Mouse (Mus musculus): ENCODE measurements at regions not wholly inside any gene's neighbourhood (a gene's known extent, or its start where the extent isn't known, plus 50 kb on each side); places are given as distances from the start of the nearest gene placed in this dataset.

DNA sequence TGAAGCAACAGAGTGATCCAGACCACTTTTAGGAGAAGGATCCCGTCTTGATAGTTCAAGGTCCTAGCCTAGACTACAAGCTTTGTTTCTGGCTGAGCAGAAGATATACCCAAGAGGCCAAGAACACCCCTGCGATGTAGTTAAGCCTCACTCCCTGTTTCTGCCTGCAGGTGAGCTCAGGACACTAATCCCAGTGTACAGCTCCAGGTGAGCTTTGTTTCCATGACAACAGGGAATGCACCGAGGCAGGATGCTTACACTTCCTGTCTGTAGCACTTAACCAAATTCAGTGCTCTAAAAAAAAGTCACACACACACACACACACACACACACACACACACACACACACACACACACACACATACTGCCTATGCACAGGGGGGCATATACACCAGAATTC, 230.7 kb downstream of the Ajap1 start:
- no peaks in the 10 kb centered on the region for H3K27me3 ChIP-seq (replicated peaks; ENCODE audit: control insufficient read depth, insufficient read depth, low read length)
- H3K4me3 ChIP-seq (ENCODE audit: low read depth, low read length): no peak overlapping the region
- H3K27ac ChIP-seq (ENCODE audit: low read depth, low read length): no peak overlapping the region
- WGBS: 67% methylated on average over 3 of the region's 3 CpGs
- H3K4me1 ChIP-seq (ENCODE audit: control insufficient read depth, insufficient read depth, low read length): no peaks in the 10 kb centered on the region
- no peak overlapping the region for H3K4me2 ChIP-seq (ENCODE audit: low read length)
- no peaks in the 10 kb centered on the region for H3K36me3 ChIP-seq (ENCODE audit: control insufficient read depth, insufficient read depth, low read length)
- no peaks in the 10 kb centered on the region for H3K9me3 ChIP-seq (replicated peaks; ENCODE audit: control insufficient read depth, low read length)
- DNase-seq (ENCODE audit: low spot score) (no peak), ATAC-seq (no peak)
- no peak overlapping the region for H3K9ac ChIP-seq (ENCODE audit: low read length)

GRCm38 (mm10) chr4:153251311-153251710, 231.3 kb downstream of the Ajap1 start:
- Histone ChIP-seq H3K9me3 (replicated peaks; ENCODE audit: control insufficient read depth, low read length) (no peaks in the 10 kb centered on the region), H3K9ac (ENCODE audit: low read length) (no peak overlapping the region), H3K27me3 (replicated peaks; ENCODE audit: control insufficient read depth, insufficient read depth, low read length) (no peaks in the 10 kb centered on the region), H3K36me3 (ENCODE audit: control insufficient read depth, insufficient read depth, low read length) (no peaks in the 10 kb centered on the region), H3K27ac (ENCODE audit: low read depth, low read length) (no peak overlapping the region), H3K4me3 (ENCODE audit: low read depth, low read length) (no peak overlapping the region), H3K4me2 (ENCODE audit: low read length) (no peak overlapping the region), H3K4me1 (ENCODE audit: control insufficient read depth, insufficient read depth, low read length) (no peaks in the 10 kb centered on the region)
- ATAC-seq: no peak
- DNase-seq (ENCODE audit: low spot score): no peak
- WGBS: 40% methylated on average over 8 of the region's 8 CpGs

GRCm38 (mm10) chr4:153236680-153237079, 245.9 kb downstream of the Ajap1 start:
- no peak overlapping the region for H3K9ac ChIP-seq (ENCODE audit: low read length)
- no peaks in the 10 kb centered on the region for H3K36me3 ChIP-seq (ENCODE audit: control insufficient read depth, insufficient read depth, low read length)
- no peak overlapping the region for H3K27ac ChIP-seq (ENCODE audit: low read depth, low read length)
- DNase-seq (ENCODE audit: low spot score) (peak; percentile 41), ATAC-seq (peak; percentile 48; the same call in 1 of the 2 replicates)
- no peak overlapping the region for H3K4me2 ChIP-seq (ENCODE audit: low read length)
- 0 out of 2 replicates have a peak, but pooled peaks cover 4% of the 10 kb centered on the region for H3K27me3 ChIP-seq (replicated peaks; ENCODE audit: control insufficient read depth, insufficient read depth, low read length)
- H3K9me3 ChIP-seq (replicated peaks; ENCODE audit: control insufficient read depth, low read length): no peaks in the 10 kb centered on the region
- 10% methylated on average over 12 of the region's 12 CpGs for WGBS
- H3K4me3 ChIP-seq (ENCODE audit: low read depth, low read length): no peak overlapping the region
- H3K4me1 ChIP-seq (ENCODE audit: control insufficient read depth, insufficient read depth, low read length): peaks cover 4% of the 10 kb centered on the region; the same call in 1 of the 2 replicates

- H3K27ac ChIP-seq (ENCODE audit: low read depth, low read length): no peak overlapping the region
- no peaks in the 10 kb centered on the region for H3K9me3 ChIP-seq (replicated peaks; ENCODE audit: control insufficient read depth, low read length)
- ATAC-seq (no peak), DNase-seq (ENCODE audit: low spot score) (no peak)
- no peak overlapping the region for H3K9ac ChIP-seq (ENCODE audit: low read length)
- H3K4me3 ChIP-seq (ENCODE audit: low read depth, low read length): no peak overlapping the region
- WGBS: 73% methylated on average over 5 of the region's 5 CpGs
- no peak overlapping the region for H3K4me2 ChIP-seq (ENCODE audit: low read length)
- no peaks in the 10 kb centered on the region for H3K36me3 ChIP-seq (ENCODE audit: control insufficient read depth, insufficient read depth, low read length)
- H3K4me1 ChIP-seq (ENCODE audit: control insufficient read depth, insufficient read depth, low read length): peaks cover 4% of the 10 kb centered on the region; the same call in 1 of the 2 replicates
- 0 out of 2 replicates have a peak, but pooled peaks cover 9% of the 10 kb centered on the region for H3K27me3 ChIP-seq (replicated peaks; ENCODE audit: control insufficient read depth, insufficient read depth, low read length)
Measured at GRCm38 (mm10) chr4:153233762-153234161, 248.8 kb downstream of the Ajap1 start.

- ATAC-seq (no peak), DNase-seq (ENCODE audit: low spot score) (no peak)
- Histone ChIP-seq H3K4me2 (ENCODE audit: low read length) (no peak overlapping the region), H3K9ac (ENCODE audit: low read length) (no peak overlapping the region), H3K9me3 (replicated peaks; ENCODE audit: control insufficient read depth, low read length) (no peaks in the 10 kb centered on the region), H3K27ac (ENCODE audit: low read depth, low read length) (no peak overlapping the region), H3K27me3 (replicated peaks; ENCODE audit: control insufficient read depth, insufficient read depth, low read length) (0 out of 2 replicates have a peak, but pooled peaks cover 14% of the 10 kb centered on the region), H3K36me3 (ENCODE audit: control insufficient read depth, insufficient read depth, low read length) (no peaks in the 10 kb centered on the region), H3K4me1 (ENCODE audit: control insufficient read depth, insufficient read depth, low read length) (no peaks in the 10 kb centered on the region), H3K4me3 (ENCODE audit: low read depth, low read length) (no peak overlapping the region)
- 68% methylated on average over 5 of the region's 5 CpGs for WGBS
Measured at GRCm38 (mm10) chr4:153229221-153229620, 253.4 kb downstream of the Ajap1 start.

DNA sequence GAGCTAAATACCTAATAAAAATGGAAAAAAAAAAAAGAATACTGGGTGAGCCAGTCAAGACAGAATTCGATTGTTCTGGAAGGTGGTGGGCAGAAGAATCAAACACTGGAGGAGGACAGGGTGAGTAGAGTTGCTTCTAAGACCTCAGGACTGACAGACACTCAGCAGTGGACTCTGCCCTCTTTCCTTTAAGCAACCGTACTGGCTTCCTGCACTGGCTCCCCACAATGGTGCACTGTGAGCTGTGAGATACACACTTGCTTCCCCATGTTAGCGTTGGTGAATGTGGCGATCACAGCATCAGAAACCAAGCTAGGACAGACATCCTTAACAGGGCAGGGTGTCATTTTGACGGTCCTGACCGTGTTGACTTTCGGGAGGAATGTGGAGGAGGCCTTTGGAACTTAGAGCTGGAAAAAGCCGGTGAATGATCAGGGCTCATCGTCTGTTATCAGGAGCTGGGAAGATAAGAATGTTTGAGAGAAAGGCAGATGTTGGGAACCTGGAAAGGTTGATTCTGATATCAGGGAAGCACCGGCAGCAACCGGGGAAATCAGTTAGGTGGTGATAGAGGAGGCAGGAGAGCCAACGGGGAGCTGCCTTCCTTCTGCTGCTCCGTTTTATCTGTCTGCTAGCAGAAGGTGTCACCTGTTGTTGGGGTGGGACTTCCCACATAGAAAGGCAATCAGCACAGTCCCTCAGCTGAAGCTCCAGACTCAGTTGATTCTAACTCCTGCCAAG, 254.8 kb downstream of the Ajap1 start:
- ATAC-seq (no peak), DNase-seq (ENCODE audit: low spot score) (no peak)
- WGBS: 88% methylated on average over 13 of the region's 13 CpGs

GRCm38 (mm10) chr4:153224618-153225177, 257.9 kb downstream of the Ajap1 start:
- Histone ChIP-seq H3K9ac (ENCODE audit: low read length) (no peak overlapping the region), H3K4me2 (ENCODE audit: low read length) (no peak overlapping the region), H3K4me1 (ENCODE audit: control insufficient read depth, insufficient read depth, low read length) (peaks cover 3% of the 10 kb centered on the region; the same call in 1 of the 2 replicates), H3K27me3 (replicated peaks; ENCODE audit: control insufficient read depth, insufficient read depth, low read length) (peaks cover 38% of the 10 kb centered on the region), H3K27ac (ENCODE audit: low read depth, low read length) (no peak overlapping the region), H3K9me3 (replicated peaks; ENCODE audit: control insufficient read depth, low read length) (no peaks in the 10 kb centered on the region), H3K4me3 (ENCODE audit: low read depth, low read length) (no peak overlapping the region), H3K36me3 (ENCODE audit: control insufficient read depth, insufficient read depth, low read length) (no peaks in the 10 kb centered on the region)
- ATAC-seq (peak; percentile 97), DNase-seq (ENCODE audit: low spot score) (peak; percentile 92)
- WGBS: under 1% methylated on average over 6 of the region's 6 CpGs

More for the DNA sequence above, 254.8 kb downstream of the Ajap1 start:
- Histone ChIP-seq H3K9me3 (replicated peaks; ENCODE audit: control insufficient read depth, low read length) (no peaks in the 10 kb centered on the region), H3K4me3 (ENCODE audit: low read depth, low read length) (no peak overlapping the region), H3K36me3 (ENCODE audit: control insufficient read depth, insufficient read depth, low read length) (no peaks in the 10 kb centered on the region), H3K27ac (ENCODE audit: low read depth, low read length) (no peak overlapping the region), H3K27me3 (replicated peaks; ENCODE audit: control insufficient read depth, insufficient read depth, low read length) (peaks cover 21% of the 10 kb centered on the region; the same call in 1 of the 2 replicates), H3K4me1 (ENCODE audit: control insufficient read depth, insufficient read depth, low read length) (no peaks in the 10 kb centered on the region), H3K4me2 (ENCODE audit: low read length) (no peak overlapping the region), H3K9ac (ENCODE audit: low read length) (no peak overlapping the region)

DNA sequence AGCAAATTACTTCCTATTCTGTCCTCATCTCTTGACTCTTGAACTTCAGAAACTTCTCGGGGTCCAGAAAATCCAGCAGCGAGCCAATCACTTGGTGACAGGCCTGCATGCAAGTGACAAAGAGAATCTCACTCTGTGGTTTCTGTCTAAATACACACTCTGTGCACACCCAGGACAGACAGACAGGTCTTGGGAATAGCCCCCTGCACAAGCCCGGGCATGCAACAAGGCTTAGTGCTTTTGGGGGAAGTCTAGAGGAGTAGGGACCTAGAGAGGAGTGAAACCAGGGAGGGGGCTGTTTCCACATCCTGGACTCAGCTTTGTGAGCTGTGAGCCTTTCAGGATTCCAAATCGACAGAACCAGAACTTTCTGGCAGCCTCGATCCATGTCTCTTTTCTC, 259.6 kb downstream of the Ajap1 start:
- Histone ChIP-seq H3K4me2 (ENCODE audit: low read length) (no peak overlapping the region), H3K27me3 (replicated peaks; ENCODE audit: control insufficient read depth, insufficient read depth, low read length) (peaks cover 38% of the 10 kb centered on the region), H3K36me3 (ENCODE audit: control insufficient read depth, insufficient read depth, low read length) (no peaks in the 10 kb centered on the region), H3K4me1 (ENCODE audit: control insufficient read depth, insufficient read depth, low read length) (peaks cover 3% of the 10 kb centered on the region; the same call in 1 of the 2 replicates), H3K9ac (ENCODE audit: low read length) (no peak overlapping the region), H3K4me3 (ENCODE audit: low read depth, low read length) (no peak overlapping the region), H3K9me3 (replicated peaks; ENCODE audit: control insufficient read depth, low read length) (no peaks in the 10 kb centered on the region), H3K27ac (ENCODE audit: low read depth, low read length) (no peak overlapping the region)
- 63% methylated on average over 5 of the region's 5 CpGs for WGBS
- no peak for DNase-seq (ENCODE audit: low spot score)
- ATAC-seq: no peak

DNA sequence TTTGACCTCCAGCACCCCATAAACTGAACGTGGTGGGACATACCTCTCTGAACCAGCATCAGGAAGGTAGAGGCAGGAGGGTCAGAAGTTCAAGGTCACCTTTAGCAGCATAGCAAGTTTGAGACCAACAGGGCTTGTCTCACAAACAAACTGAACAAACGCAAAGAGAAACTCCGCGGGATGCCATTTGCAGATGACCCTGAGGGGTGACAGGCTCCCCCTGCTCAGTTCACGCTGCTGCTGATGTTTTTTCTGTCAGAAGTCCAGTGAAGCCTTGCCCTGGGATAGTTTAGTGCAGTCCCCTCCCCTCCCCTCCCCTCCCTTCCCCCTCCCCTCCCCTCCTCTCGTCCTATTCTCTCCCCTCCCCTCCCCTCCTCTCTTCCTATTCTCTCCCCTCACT, 262.1 kb downstream of the Ajap1 start:
- DNase-seq (ENCODE audit: low spot score) (no peak), ATAC-seq (no peak)
- Histone ChIP-seq H3K27me3 (replicated peaks; ENCODE audit: control insufficient read depth, insufficient read depth, low read length) (peaks cover 34% of the 10 kb centered on the region), H3K9ac (ENCODE audit: low read length) (no peak overlapping the region), H3K27ac (ENCODE audit: low read depth, low read length) (no peak overlapping the region), H3K36me3 (ENCODE audit: control insufficient read depth, insufficient read depth, low read length) (no peaks in the 10 kb centered on the region), H3K9me3 (replicated peaks; ENCODE audit: control insufficient read depth, low read length) (no peaks in the 10 kb centered on the region), H3K4me3 (ENCODE audit: low read depth, low read length) (no peak overlapping the region), H3K4me1 (ENCODE audit: control insufficient read depth, insufficient read depth, low read length) (peaks cover 3% of the 10 kb centered on the region; the same call in 1 of the 2 replicates), H3K4me2 (ENCODE audit: low read length) (no peak overlapping the region)
- WGBS: 43% methylated on average over 5 of the region's 6 CpGs

Data from forebrain, embryonic 14.5 days (tissue).